Mouse (Mus musculus) c-Kit-positive CD71-positive TER-119-negative erythroid progenitor cells, embryonic 14.5 days (primary cell): ENCODE results near the gene Trpm1.

Experiments
- DNase-seq: peaks from one replicate; pipeline ENCODE4 v3.0.0-alpha.2; 2013; ENCODE audit warnings: low read depth

The Trpm1 gene

GRCm38 (mm10) chr7:64289416-64289815 lies 135.8 kb downstream of the Trpm1 start:
- no peak for DNase-seq

- DNase-seq: no peak
Measured at GRCm38 (mm10) chr7:64290431-64290830, 136.8 kb downstream of the Trpm1 start.

GRCm38 (mm10) chr7:64291722-64292121 lies 138.1 kb downstream of the Trpm1 start:
- DNase-seq: no peak

- DNase-seq: no peak
Measured at GRCm38 (mm10) chr7:64296286-64297010, 142.8 kb downstream of the Trpm1 start.

- no peak for DNase-seq
Measured at GRCm38 (mm10) chr7:64310241-64310640, 156.6 kb downstream of the Trpm1 start.

GRCm38 (mm10) chr7:64310756-64311155 lies 157.1 kb downstream of the Trpm1 start:
- no peak for DNase-seq

- DNase-seq: no peak
Measured at GRCm38 (mm10) chr7:64312811-64313210, 159.2 kb downstream of the Trpm1 start.
